Mouse (Mus musculus) liver, postnatal 0 days (tissue): Measurements from ENCODE around the gene Gm17657. TPM values are rescaled to one million over a fixed set of nuclear protein-coding genes. Genes with fewer than 3 reads are reported as not detected.

Experiments used
- ATAC-seq: fragments of 200-750 bp; cut with Nextera tagmentation; 2 replicates; pipeline ENCODE4 v1.8.0; 2017; ENCODE audit warnings: mild to moderate bottlenecking, moderate library complexity
- DNase-seq: peaks from one replicate; pipeline ENCODE4 v3.0.0-alpha.2; 2016
- H3K27ac ChIP-seq: fragments of 300-500 bp; sonication (generic); 2 replicates; pipeline ENCODE4 v1.5.1; 2014; ENCODE audit warnings: antibody characterized with exemption, moderate library complexity, mild to moderate bottlenecking, low read depth
- H3K27me3 ChIP-seq: fragments of 300-500 bp; sonication (generic); 2 replicates; pipeline ENCODE4 v1.6.1; 2014; ENCODE audit warnings: low read length, control low read depth, mixed read lengths; ENCODE audit not compliant: insufficient read depth
- H3K36me3 ChIP-seq: fragments of 300-500 bp; sonication (generic); replicated peaks from 2 replicates; pipeline ENCODE4 v1.6.1; 2014; ENCODE audit warnings: mild to moderate bottlenecking, control low read depth, low read length, moderate library complexity, mixed read lengths; ENCODE audit not compliant: insufficient read depth
- H3K4me1 ChIP-seq: fragments of 300-500 bp; sonication (generic); 2 replicates; pipeline ENCODE4 v1.6.1; 2014; ENCODE audit warnings: antibody characterized with exemption, mild to moderate bottlenecking, control low read depth; ENCODE audit not compliant: insufficient read depth
- H3K4me2 ChIP-seq: fragments of 300-500 bp; sonication (generic); 2 replicates; pipeline ENCODE4 v1.6.1; 2014; ENCODE audit warnings: low read depth, mild to moderate bottlenecking, low read length, moderate library complexity, mixed read lengths
- H3K4me3 ChIP-seq: fragments of 300-500 bp; sonication (generic); 2 replicates; pipeline ENCODE4 v1.5.1; 2014; ENCODE audit warnings: low read depth, low read length
- H3K9ac ChIP-seq: fragments of 300-500 bp; sonication (generic); replicated peaks from 2 replicates; pipeline ENCODE4 v1.6.1; 2014; ENCODE audit warnings: mild to moderate bottlenecking, moderate library complexity
- H3K9me3 ChIP-seq: fragments of 300-500 bp; sonication (generic); 2 replicates; pipeline ENCODE4 v1.6.1; 2016; ENCODE audit warnings: mild to moderate bottlenecking, control low read depth, low read length, mixed read lengths
- CTCF ChIP-seq: sonication (generic); IDR thresholded peaks from 2 replicates; pipeline ENCODE4 v1.5.1; 2016; ENCODE audit warnings: antibody characterized with exemption, low read depth
- EP300 ChIP-seq: IDR thresholded peaks from 2 replicates; pipeline ENCODE4 v1.6.1; 2016; ENCODE audit warnings: antibody characterized with exemption, low read depth, mild to moderate bottlenecking
- WGBS: fragments of 180-500 bp; shearing (Covaris S2); extraction: QIAGEN DNeasy Blood & Tissue Kit; methylation state at CpG from one replicate; pipeline ENCODE4 v1.1.7; 2014; ENCODE audit not compliant: insufficient replicate concordance; 5-methylcytosine and 5-hydroxymethylcytosine counted together
- polyA plus RNA-seq: library from polyadenylated mRNA; unstranded; fragments of >200 nt; fragmentation: Nextera tagmentation; extraction: Ambion mirVana; gene quantifications from 2 replicates; pipeline ENCODE4 v1.2.1, GENCODE M21; 2015

Gene Gm17657
- polyA plus RNA-seq, 1 experiment from 2014 or later, result not detected

DNA sequence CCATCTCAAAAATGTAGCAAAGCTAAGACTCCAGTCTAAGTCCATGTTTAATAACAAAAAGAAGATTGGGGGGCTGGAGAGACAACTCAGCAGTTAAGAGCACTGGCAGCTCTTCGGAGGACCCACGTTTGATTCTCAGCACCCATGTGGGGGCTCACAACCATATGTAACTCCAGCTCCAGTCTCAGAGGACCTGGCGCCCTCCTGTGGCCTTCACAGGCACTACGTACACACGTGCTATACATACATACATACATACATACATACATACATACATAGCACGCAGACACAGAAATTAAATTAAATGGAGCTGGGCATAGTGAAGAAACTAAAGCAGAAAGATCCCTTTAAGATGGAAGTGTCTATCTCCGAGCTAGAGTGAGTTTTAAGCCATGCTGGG is 66.8 kb downstream of the Gm17657 start:
- Histone ChIP-seq H3K27ac (no peak overlapping the region), H3K27me3 (no peaks in the 10 kb centered on the region), H3K9me3 (0 out of 2 replicates have a peak, but pooled peaks cover 2% of the 10 kb centered on the region), H3K4me3 (no peak overlapping the region), H3K4me2 (no peak overlapping the region), H3K4me1 (peaks cover 18% of the 10 kb centered on the region), H3K36me3 (no peaks in the 10 kb centered on the region), H3K9ac (no peak overlapping the region)
- WGBS, result 89% methylated on average over 7 of the region's 7 CpGs
- DNase-seq, result no peak
- ATAC-seq, result no peak
- TF ChIP-seq EP300 (no peak), CTCF (peak; percentile 27; the same call in 1 of the 2 replicates)

DNA sequence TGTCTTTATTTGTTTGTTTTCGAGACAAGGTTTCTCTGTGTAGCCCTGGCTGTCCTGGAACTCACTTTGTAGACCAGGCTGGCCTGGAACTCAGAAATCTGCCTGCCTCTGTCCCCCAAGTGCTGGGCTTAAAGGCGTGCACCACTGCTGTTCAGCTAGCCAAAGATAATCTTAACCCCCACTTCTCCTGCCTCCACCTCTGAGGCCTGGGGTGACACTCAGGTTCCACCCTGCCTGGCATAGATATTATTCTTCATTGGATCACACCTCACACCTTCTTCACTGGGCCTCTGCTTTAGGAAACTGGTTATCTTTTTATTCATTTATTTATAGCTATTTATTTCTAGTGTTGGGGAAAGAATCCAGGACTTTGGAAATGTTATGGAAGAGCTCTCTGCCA is 69.2 kb downstream of the Gm17657 start:
- H3K4me2 ChIP-seq, result no peak overlapping the region
- TF ChIP-seq EP300, result no peak
- no peak for TF ChIP-seq CTCF
- DNase-seq (no peak), ATAC-seq (no peak)
- H3K4me3 ChIP-seq, result no peak overlapping the region
- no peak overlapping the region for H3K9ac ChIP-seq
- H3K36me3 ChIP-seq, result no peaks in the 10 kb centered on the region
- 81% methylated on average over 2 of the region's 2 CpGs for WGBS
- peaks cover 8% of the 10 kb centered on the region for H3K4me1 ChIP-seq
- H3K27me3 ChIP-seq, result no peaks in the 10 kb centered on the region
- H3K27ac ChIP-seq, result no peak overlapping the region
- 0 out of 2 replicates have a peak, but pooled peaks cover 2% of the 10 kb centered on the region for H3K9me3 ChIP-seq

DNA sequence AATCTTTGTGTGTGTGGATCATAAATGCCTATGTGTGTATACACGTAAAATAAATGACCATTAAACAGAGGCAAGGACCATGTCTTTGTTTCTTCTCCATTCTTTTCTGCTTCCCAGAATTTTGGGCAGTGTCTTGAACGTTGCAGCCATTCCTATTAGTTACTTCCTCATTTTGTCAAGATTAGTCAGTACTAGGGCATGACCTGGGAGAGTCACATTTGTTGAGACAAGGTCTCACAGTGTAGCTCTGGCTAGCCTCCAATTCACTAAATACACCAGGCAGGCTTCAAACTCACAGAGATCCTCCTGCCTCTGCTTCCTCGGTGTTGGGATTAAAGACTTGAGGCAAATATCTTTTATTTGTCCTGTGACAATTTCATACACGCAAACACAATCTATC is 71.2 kb downstream of the Gm17657 start:
- TF ChIP-seq EP300 (no peak), CTCF (no peak)
- Histone ChIP-seq H3K27ac (no peak overlapping the region), H3K4me2 (no peak overlapping the region), H3K9me3 (0 out of 2 replicates have a peak, but pooled peaks cover 2% of the 10 kb centered on the region), H3K9ac (no peak overlapping the region), H3K4me3 (no peak overlapping the region), H3K4me1 (peaks cover 6% of the 10 kb centered on the region; the same call in 1 of the 2 replicates), H3K27me3 (no peaks in the 10 kb centered on the region), H3K36me3 (no peaks in the 10 kb centered on the region)
- DNase-seq (no peak), ATAC-seq (no peak)
- WGBS, result 58% methylated on average over 4 of the region's 4 CpGs

DNA sequence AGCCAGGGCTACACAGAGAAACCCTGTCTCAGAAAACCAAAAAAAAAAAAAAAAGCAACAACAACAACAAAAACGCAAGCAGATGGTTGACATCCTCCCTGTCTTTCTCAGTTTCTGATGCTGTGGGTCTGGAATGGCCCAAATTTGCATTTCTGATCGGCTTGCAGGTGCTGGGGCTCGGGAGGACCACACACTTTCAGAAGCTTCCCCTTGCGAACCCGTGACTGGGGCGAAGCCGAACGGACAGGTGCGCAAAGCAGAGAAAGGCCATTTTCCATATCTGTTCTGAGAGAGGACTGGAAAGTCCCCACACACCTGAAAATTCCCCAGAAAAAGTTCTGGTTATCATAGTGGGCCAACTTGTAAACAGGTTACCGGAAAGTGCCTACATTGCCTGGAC is 72.1 kb downstream of the Gm17657 start:
- 87% methylated on average over 10 of the region's 10 CpGs for WGBS
- Histone ChIP-seq H3K9me3 (0 out of 2 replicates have a peak, but pooled peaks cover 1% of the 10 kb centered on the region), H3K4me3 (no peak overlapping the region), H3K4me2 (no peak overlapping the region), H3K27me3 (no peaks in the 10 kb centered on the region), H3K36me3 (no peaks in the 10 kb centered on the region), H3K9ac (no peak overlapping the region), H3K27ac (no peak overlapping the region), H3K4me1 (peaks cover 6% of the 10 kb centered on the region; the same call in 1 of the 2 replicates)
- ATAC-seq (no peak), DNase-seq (no peak)
- no peak for TF ChIP-seq EP300
- no peak for TF ChIP-seq CTCF

DNA sequence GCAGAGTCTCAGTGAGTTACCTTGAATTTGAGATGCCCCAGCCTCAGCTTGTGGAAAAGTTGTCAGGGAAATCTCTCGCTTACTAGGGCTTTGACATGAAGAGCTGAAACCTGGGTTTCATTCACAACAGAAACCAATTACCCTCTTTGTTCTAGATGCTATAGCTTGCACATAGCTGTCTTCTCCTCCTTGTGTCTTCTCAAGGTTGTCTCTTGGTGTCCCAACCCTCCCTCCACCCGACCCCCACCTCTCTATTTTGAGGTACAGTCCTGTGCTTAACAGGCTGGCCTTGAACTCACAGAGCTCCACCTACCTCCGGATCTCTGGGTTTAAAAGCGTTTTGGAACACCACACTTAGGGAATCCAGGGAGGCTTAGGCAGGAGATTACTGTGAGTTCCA is 73.0 kb downstream of the Gm17657 start:
- Histone ChIP-seq H3K9ac (no peak overlapping the region), H3K27me3 (no peaks in the 10 kb centered on the region), H3K4me3 (no peak overlapping the region), H3K36me3 (no peaks in the 10 kb centered on the region), H3K9me3 (0 out of 2 replicates have a peak, but pooled peaks cover 2% of the 10 kb centered on the region), H3K4me1 (peaks cover 6% of the 10 kb centered on the region; the same call in 1 of the 2 replicates), H3K27ac (no peak overlapping the region), H3K4me2 (no peak overlapping the region)
- ATAC-seq (no peak), DNase-seq (no peak)
- TF ChIP-seq EP300, result no peak
- TF ChIP-seq CTCF, result no peak
- WGBS, result 75% methylated on average over 4 of the region's 4 CpGs

DNA sequence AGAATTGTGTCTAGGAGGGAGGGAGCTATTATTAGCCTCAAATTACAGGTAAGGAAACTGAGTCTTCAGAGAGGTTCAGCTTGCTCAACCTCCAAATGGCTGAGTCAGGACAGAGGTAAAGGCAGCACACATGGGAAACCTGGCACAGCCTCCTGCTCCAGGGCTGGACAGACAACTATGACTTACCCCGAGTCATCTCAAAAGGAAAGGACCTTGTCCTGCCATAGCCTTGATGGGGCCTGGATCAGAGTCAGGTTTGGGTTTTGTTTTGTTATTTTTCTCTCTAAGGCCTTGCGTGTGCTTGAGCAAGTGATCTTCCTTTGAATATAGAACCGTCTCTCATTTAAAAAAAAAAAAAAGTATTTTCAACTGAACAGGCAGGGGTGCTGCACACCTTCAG is 74.3 kb downstream of the Gm17657 start:
- no peak overlapping the region for H3K4me2 ChIP-seq
- H3K4me3 ChIP-seq, result no peak overlapping the region
- peaks cover 6% of the 10 kb centered on the region for H3K4me1 ChIP-seq
- 0 out of 2 replicates have a peak, but pooled peaks cover 2% of the 10 kb centered on the region for H3K9me3 ChIP-seq
- DNase-seq (no peak), ATAC-seq (no peak)
- TF ChIP-seq EP300 (no peak), CTCF (no peak)
- no peak overlapping the region for H3K27ac ChIP-seq
- H3K27me3 ChIP-seq, result no peaks in the 10 kb centered on the region
- WGBS, result 75% methylated on average over 3 of the region's 3 CpGs
- no peaks in the 10 kb centered on the region for H3K36me3 ChIP-seq
- H3K9ac ChIP-seq, result no peak overlapping the region
